Mouse (Mus musculus): Measurements from ENCODE around the gene Bsn. TPM values are rescaled to one million over a fixed set of nuclear protein-coding genes. Genes with fewer than 3 reads are reported as not detected.

Bsn gene
- polyA plus RNA-seq, 1 experiment from 2014 or later: 0.59 TPM

DNA sequence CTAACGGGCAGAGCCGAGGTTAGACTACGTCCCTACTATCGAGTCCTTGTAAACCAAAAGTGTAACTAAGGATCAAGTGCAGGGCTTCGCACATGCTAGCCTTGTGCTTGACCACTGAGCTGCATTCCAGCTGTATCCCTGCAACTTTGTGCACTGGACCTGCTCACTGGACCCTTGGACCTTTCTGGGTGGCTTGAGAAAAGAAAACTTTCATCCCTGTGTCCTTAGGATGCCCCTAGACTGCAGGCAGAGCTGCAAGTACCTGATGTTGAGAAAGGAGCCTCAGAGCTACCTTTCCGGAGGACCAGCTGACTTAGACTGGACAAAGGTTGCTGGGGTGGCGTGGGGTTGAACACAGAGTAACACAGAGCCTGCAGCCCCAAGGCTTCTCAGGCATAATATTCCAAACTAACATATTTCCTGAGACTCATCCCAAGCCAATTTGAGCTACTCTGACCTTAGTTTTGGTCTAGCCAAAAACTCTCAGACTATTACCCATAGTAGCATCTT lies 99.5 kb downstream of the Bsn start:
- H3K4me1 ChIP-seq (ENCODE audit: insufficient read depth): peaks cover 17% of the 10 kb centered on the region
- 91% methylated on average over 7 of the region's 7 CpGs for WGBS (ENCODE audit: insufficient replicate concordance)
- DNase-seq (no peak), ATAC-seq (no peak)
- no peak for TF ChIP-seq EP300 (IDR thresholded peaks at IDR 0.05; ENCODE audit: low read depth)
- no peak for TF ChIP-seq CTCF (IDR thresholded peaks at IDR 0.05; ENCODE audit: low read depth)
- no peak overlapping the region for H3K4me3 ChIP-seq (ENCODE audit: low read depth, low read length)
- no peak overlapping the region for H3K4me2 ChIP-seq (ENCODE audit: low read depth, low read length)
- H3K27ac ChIP-seq (ENCODE audit: low read depth): no peak overlapping the region
- no peaks in the 10 kb centered on the region for H3K9me3 ChIP-seq (ENCODE audit: low read length)
- peaks cover 74% of the 10 kb centered on the region for H3K36me3 ChIP-seq (replicated peaks; ENCODE audit: insufficient read depth, low read length)
- no peaks in the 10 kb centered on the region for H3K27me3 ChIP-seq (ENCODE audit: insufficient read depth, low read length)
- H3K9ac ChIP-seq (replicated peaks): no peak overlapping the region

DNA sequence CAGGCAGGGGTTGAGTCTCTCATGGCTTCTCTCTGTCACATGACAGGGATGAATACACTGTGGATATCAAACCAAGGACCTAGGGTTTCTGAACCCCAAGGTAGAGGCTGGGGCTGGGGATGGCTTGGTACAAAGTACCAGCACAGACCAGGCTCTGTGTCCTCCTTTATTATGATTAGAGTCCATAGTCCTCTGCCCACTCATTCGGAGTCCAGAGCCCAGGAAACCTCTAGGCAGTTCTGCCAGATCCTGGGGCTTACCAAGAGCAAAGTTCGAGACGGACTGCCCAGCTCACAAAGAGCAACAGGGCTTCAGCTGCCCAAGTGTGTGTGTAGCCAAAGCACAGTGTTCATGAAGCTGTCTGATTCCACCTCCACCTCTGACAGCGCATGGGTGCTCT lies 104.9 kb downstream of the Bsn start:
- TF ChIP-seq CTCF (IDR thresholded peaks at IDR 0.05; ENCODE audit: low read depth): no peak
- TF ChIP-seq EP300 (IDR thresholded peaks at IDR 0.05; ENCODE audit: low read depth): no peak
- no peak overlapping the region for H3K4me2 ChIP-seq (ENCODE audit: low read depth, low read length)
- H3K27ac ChIP-seq (ENCODE audit: low read depth): peak overlapping the region; percentile 63
- peaks cover 44% of the 10 kb centered on the region for H3K4me1 ChIP-seq (ENCODE audit: insufficient read depth)
- H3K36me3 ChIP-seq (replicated peaks; ENCODE audit: insufficient read depth, low read length): peaks cover 69% of the 10 kb centered on the region
- H3K27me3 ChIP-seq (ENCODE audit: insufficient read depth, low read length): no peaks in the 10 kb centered on the region
- DNase-seq (no peak), ATAC-seq (no peak)
- no peaks in the 10 kb centered on the region for H3K9me3 ChIP-seq (ENCODE audit: low read length)
- H3K4me3 ChIP-seq (ENCODE audit: low read depth, low read length): no peak overlapping the region
- WGBS (ENCODE audit: insufficient replicate concordance): 78% methylated on average over 4 of the region's 4 CpGs
- peak overlapping the region; percentile 24 for H3K9ac ChIP-seq (replicated peaks)

DNA sequence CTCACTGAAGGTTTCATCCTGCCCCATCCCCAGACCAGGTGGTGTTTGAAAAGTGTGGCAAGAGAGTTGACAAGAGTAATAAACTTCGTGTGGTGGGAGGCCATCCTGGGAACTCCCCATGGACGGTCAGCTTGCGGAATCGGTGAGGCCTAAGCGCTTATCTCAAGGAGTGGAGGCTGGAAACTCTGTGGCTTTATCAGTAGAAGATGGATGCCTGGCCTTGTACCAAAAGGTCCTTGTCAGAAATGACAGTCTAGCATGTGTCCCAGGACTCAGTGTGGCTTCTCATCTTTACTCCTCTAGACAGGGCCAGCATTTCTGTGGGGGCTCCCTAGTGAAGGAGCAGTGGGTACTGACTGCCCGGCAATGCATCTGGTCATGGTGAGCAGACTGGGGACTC lies 106.6 kb downstream of the Bsn start:
- DNase-seq (no peak), ATAC-seq (no peak)
- Histone ChIP-seq H3K27ac (ENCODE audit: low read depth) (peak overlapping the region; percentile 63), H3K4me1 (ENCODE audit: insufficient read depth) (peaks cover 52% of the 10 kb centered on the region), H3K36me3 (replicated peaks; ENCODE audit: insufficient read depth, low read length) (peaks cover 52% of the 10 kb centered on the region), H3K9ac (replicated peaks) (peak overlapping the region; percentile 42), H3K27me3 (ENCODE audit: insufficient read depth, low read length) (no peaks in the 10 kb centered on the region), H3K4me2 (ENCODE audit: low read depth, low read length) (peak overlapping the region; percentile 56), H3K4me3 (ENCODE audit: low read depth, low read length) (no peak overlapping the region), H3K9me3 (ENCODE audit: low read length) (no peaks in the 10 kb centered on the region)
- 58% methylated on average over 6 of the region's 6 CpGs for WGBS (ENCODE audit: insufficient replicate concordance)
- TF ChIP-seq CTCF (IDR thresholded peaks at IDR 0.05; ENCODE audit: low read depth) (no peak), EP300 (IDR thresholded peaks at IDR 0.05; ENCODE audit: low read depth) (peak; percentile 75)

GRCm38 (mm10) chr9:108082988-108083431 lies 107.2 kb downstream of the Bsn start, which contains the start of gene Rnf123:
TSS of gene Rnf123 (minus strand) at chr9:108083346.
- Histone ChIP-seq H3K9me3 (ENCODE audit: low read length) (no peaks in the 10 kb centered on the region), H3K36me3 (replicated peaks; ENCODE audit: insufficient read depth, low read length) (peaks cover 47% of the 10 kb centered on the region), H3K27ac (ENCODE audit: low read depth) (peak within 1 kb of the TSS; percentile 63), H3K9ac (replicated peaks) (peak within 1 kb of the TSS; percentile 42), H3K4me2 (ENCODE audit: low read depth, low read length) (peak within 1 kb of the TSS; percentile 56), H3K4me1 (ENCODE audit: insufficient read depth) (peaks cover 57% of the 10 kb centered on the region), H3K27me3 (ENCODE audit: insufficient read depth, low read length) (no peaks in the 10 kb centered on the region), H3K4me3 (ENCODE audit: low read depth, low read length) (peak within 1 kb of the TSS; percentile 2; the same call in 1 of the 2 replicates)
- peak; percentile 54 for DNase-seq
- ATAC-seq: no peak
- WGBS (ENCODE audit: insufficient replicate concordance): 25% methylated on average over 12 of the region's 12 CpGs
- TF ChIP-seq CTCF (IDR thresholded peaks at IDR 0.05; ENCODE audit: low read depth): no peak

DNA sequence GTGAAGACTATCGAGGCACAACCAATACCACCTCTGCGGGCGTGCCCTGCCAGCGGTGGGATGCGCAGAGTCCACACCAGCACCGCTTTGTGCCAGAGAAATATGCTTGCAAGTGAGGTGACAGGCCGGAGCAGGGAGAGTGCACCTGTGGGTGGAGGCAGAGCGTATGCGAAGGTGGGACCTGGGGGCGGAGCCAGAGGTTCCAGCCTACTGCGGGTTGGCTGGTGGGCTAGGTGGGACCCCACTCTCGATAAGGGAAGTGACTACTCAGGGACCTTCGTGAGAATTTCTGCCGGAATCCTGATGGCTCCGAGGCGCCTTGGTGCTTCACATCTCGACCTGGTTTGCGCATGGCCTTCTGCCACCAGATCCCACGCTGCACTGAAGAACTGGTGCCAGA lies 107.6 kb downstream of the Bsn start:
- 8% methylated on average over 19 of the region's 19 CpGs for WGBS (ENCODE audit: insufficient replicate concordance)
- TF ChIP-seq CTCF (IDR thresholded peaks at IDR 0.05; ENCODE audit: low read depth) (no peak), EP300 (IDR thresholded peaks at IDR 0.05; ENCODE audit: low read depth) (no peak)
- ATAC-seq (no peak), DNase-seq (peak; percentile 57)
- Histone ChIP-seq H3K4me2 (ENCODE audit: low read depth, low read length) (peak overlapping the region; percentile 56), H3K4me3 (ENCODE audit: low read depth, low read length) (peak overlapping the region; percentile 2; the same call in 1 of the 2 replicates), H3K9ac (replicated peaks) (peak overlapping the region; percentile 23), H3K27ac (ENCODE audit: low read depth) (peak overlapping the region; percentile 63), H3K36me3 (replicated peaks; ENCODE audit: insufficient read depth, low read length) (peaks cover 42% of the 10 kb centered on the region), H3K27me3 (ENCODE audit: insufficient read depth, low read length) (no peaks in the 10 kb centered on the region), H3K4me1 (ENCODE audit: insufficient read depth) (peaks cover 62% of the 10 kb centered on the region), H3K9me3 (ENCODE audit: low read length) (no peaks in the 10 kb centered on the region)

DNA sequence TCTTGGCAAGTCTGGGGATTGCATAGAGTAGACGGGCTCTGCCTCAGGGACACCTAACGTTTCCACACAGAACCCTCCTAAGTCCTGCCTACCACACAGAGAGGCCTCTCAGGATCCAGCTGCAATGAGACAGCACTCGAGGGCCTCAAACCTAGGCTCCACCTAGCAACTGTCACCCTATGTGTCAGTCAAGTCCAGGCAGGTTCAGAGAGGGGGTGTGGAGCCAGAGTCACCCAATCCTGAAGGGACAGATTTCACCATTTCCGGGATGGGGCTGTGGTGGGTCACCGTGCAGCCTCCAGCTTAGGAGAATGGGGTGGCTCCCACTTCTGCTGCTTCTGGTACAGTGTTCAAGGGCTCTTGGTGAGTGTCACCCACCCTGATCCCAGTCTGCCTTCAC lies 110.0 kb downstream of the Bsn start, which contains the start of gene Mst1:
Mst1 (plus strand) TSS at position 269 of the 400 bp plus-strand sequence.
- ATAC-seq: peak; percentile 85
- H3K36me3 ChIP-seq (replicated peaks; ENCODE audit: insufficient read depth, low read length): peaks cover 35% of the 10 kb centered on the region
- 28% methylated on average over 5 of the region's 5 CpGs for WGBS (ENCODE audit: insufficient replicate concordance)

More for the DNA sequence above, 110.0 kb downstream of the Bsn start, which contains the start of gene Mst1:
- TF ChIP-seq EP300 (IDR thresholded peaks at IDR 0.05; ENCODE audit: low read depth): peak; percentile 66; the same call in 1 of the 2 replicates
- TF ChIP-seq CTCF (IDR thresholded peaks at IDR 0.05; ENCODE audit: low read depth): no peak
- H3K9ac ChIP-seq (replicated peaks): peak within 1 kb of the TSS; percentile 100
- peak within 1 kb of the TSS; percentile 94 for H3K4me2 ChIP-seq (ENCODE audit: low read depth, low read length)
- peak within 1 kb of the TSS; percentile 99 for H3K27ac ChIP-seq (ENCODE audit: low read depth)
- H3K27me3 ChIP-seq (ENCODE audit: insufficient read depth, low read length): no peaks in the 10 kb centered on the region
- H3K9me3 ChIP-seq (ENCODE audit: low read length): no peaks in the 10 kb centered on the region
- H3K4me3 ChIP-seq (ENCODE audit: low read depth, low read length): peak within 1 kb of the TSS; percentile 93
- H3K4me1 ChIP-seq (ENCODE audit: insufficient read depth): peaks cover 61% of the 10 kb centered on the region
- peak; percentile 82 for DNase-seq

Data from liver, postnatal 0 days (tissue).